14 mouse cellular contexts compared by ENCODE assay signal in the genomic region with DNA sequence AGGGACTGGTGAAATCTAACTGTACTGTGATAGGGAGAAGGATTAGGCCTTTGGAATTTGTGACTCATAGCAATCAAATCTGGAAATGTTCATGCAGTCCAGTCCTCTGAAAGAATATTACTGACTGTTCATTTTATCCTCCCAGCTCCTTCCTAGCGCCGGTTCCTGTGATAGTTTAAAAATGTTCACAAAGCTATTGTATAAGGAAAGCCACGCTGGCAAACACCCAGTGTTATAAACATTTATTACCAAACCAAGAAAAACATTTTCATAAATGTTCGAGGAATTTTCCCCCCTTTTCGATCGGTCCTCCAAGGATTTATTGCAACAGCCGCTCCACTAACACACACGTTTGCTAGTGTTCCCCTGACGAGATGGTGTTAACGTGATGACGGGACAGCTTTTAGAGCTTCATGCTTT. TPM values are rescaled to one million over a fixed set of nuclear protein-coding genes. Genes with fewer than 3 reads are reported as not detected.
A peak's percentile ranks its signal among the peaks of the same experiment; 100 is the strongest.
DNase-seq lines count a peak whose midpoint lies in the region; ATAC-seq lines count a peak whose summit lies in the region.
"Had no signal": no experiment of that assay in that cellular context is flagged by ENCODE, and none has a peak within 500 bp of the region (broad histone marks: within the 10 kb centered on the region; RNA-seq: fewer than 3 reads in every experiment).

No protein-coding gene starts in this region.

- no peak overlapping the region for H3K4me3 ChIP-seq in limb, embryonic 12.5 days (replicated peaks)
- H3K4me3 ChIP-seq in limb, embryonic 10.5 days, result no peak overlapping the region
- H3K4me3 ChIP-seq in heart, embryonic 13.5 days, result no peak overlapping the region
- no peak overlapping the region for H3K4me3 ChIP-seq in stomach, embryonic 15.5 days (replicated peaks)

- no peak overlapping the region for H3K4me2 ChIP-seq in limb, embryonic 12.5 days
- H3K4me2 ChIP-seq in heart, embryonic 13.5 days, result no peak overlapping the region
- H3K4me2 ChIP-seq in stomach, embryonic 15.5 days, result no peak overlapping the region; the same call in 1 of the 2 replicates
- H3K4me2 ChIP-seq: midbrain, embryonic 11.5 days had no signal

- peak; percentile 68; the same call in 1 of the 2 replicates for ATAC-seq in limb, embryonic 12.5 days (ENCODE audit: insufficient number of reproducible peaks, insufficient read depth, low FRiP score, low TSS enrichment, low read depth)
- ATAC-seq in heart, embryonic 13.5 days (ENCODE audit: extremely low read depth, insufficient number of reproducible peaks, low FRiP score, low TSS enrichment), result no peak
- ATAC-seq in stomach, embryonic 15.5 days (ENCODE audit: insufficient read depth, low FRiP score, low read depth), result no peak
- ATAC-seq: forebrain, embryonic 14.5 days; intestine, embryonic 16.5 days had no signal

- DNase-seq in limb, embryonic 10.5 days (ENCODE audit: low spot score), result no peak
- DNase-seq in brain, adult 2 months (ENCODE audit: low read depth, low spot score), result peak; percentile 6
- no peak for DNase-seq in urinary bladder, postnatal 25 days (ENCODE audit: low spot score)
- DNase-seq in thymus, postnatal 25 days, result no peak
- DNase-seq: cerebellum, postnatal 25 days; gastrocnemius, postnatal 14 days; kidney, postnatal 14 days; thymus, adult 2 months had no signal

- H3K27ac ChIP-seq in limb, embryonic 12.5 days, result no peak overlapping the region; the same call in 1 of the 2 replicates
- H3K27ac ChIP-seq in limb, embryonic 10.5 days, result no peak overlapping the region
- H3K27ac ChIP-seq in heart, embryonic 13.5 days (replicated peaks), result peak overlapping the region; percentile 61
- H3K27ac ChIP-seq in stomach, embryonic 15.5 days, result peak overlapping the region; percentile 40; the same call in 1 of the 2 replicates

- H3K9me3 ChIP-seq in limb, embryonic 12.5 days, result no peaks in the 10 kb centered on the region
- no peaks in the 10 kb centered on the region for H3K9me3 ChIP-seq in limb, embryonic 10.5 days (replicated peaks)
- H3K9me3 ChIP-seq in heart, embryonic 13.5 days, result 0 out of 2 replicates have a peak, but pooled peaks cover 5% of the 10 kb centered on the region
- H3K9me3 ChIP-seq in stomach, embryonic 15.5 days, result no peaks in the 10 kb centered on the region

- no peaks in the 10 kb centered on the region for H3K36me3 ChIP-seq in limb, embryonic 12.5 days
- H3K36me3 ChIP-seq in limb, embryonic 10.5 days, result no peaks in the 10 kb centered on the region
- H3K36me3 ChIP-seq in heart, embryonic 13.5 days, result no peaks in the 10 kb centered on the region
- no peaks in the 10 kb centered on the region for H3K36me3 ChIP-seq in stomach, embryonic 15.5 days

- H3K9ac ChIP-seq in limb, embryonic 12.5 days (replicated peaks), result no peak overlapping the region
- H3K9ac ChIP-seq in heart, embryonic 13.5 days, result no peak overlapping the region
- H3K9ac ChIP-seq in stomach, embryonic 15.5 days, result no peak overlapping the region

- H3K4me1 ChIP-seq in limb, embryonic 12.5 days (replicated peaks), result peaks cover 21% of the 10 kb centered on the region
- H3K4me1 ChIP-seq in limb, embryonic 10.5 days, result peaks cover 17% of the 10 kb centered on the region
- peaks cover 14% of the 10 kb centered on the region for H3K4me1 ChIP-seq in heart, embryonic 13.5 days
- no peaks in the 10 kb centered on the region for H3K4me1 ChIP-seq in stomach, embryonic 15.5 days

- whole genome bisulfite sequencing in limb, embryonic 12.5 days, result 45% methylated on average over 11 of the region's 11 CpGs
- WGBS in limb, embryonic 10.5 days, result 72% methylated on average over 11 of the region's 11 CpGs
- WGBS in heart, embryonic 13.5 days, result 63% methylated on average over 11 of the region's 11 CpGs
- 51% methylated on average over 11 of the region's 11 CpGs for WGBS in stomach, embryonic 15.5 days

- H3K27me3 ChIP-seq in limb, embryonic 12.5 days, result peaks cover 7% of the 10 kb centered on the region
- H3K27me3 ChIP-seq in limb, embryonic 10.5 days (ENCODE audit: low read depth, poor library complexity, severe bottlenecking), result no peaks in the 10 kb centered on the region
- H3K27me3 ChIP-seq in heart, embryonic 13.5 days (replicated peaks), result no peaks in the 10 kb centered on the region
- H3K27me3 ChIP-seq in stomach, embryonic 15.5 days (replicated peaks), result no peaks in the 10 kb centered on the region

RNA-seq across cellular contexts. Expression of a gene that starts 55.9 kb away (rescaled TPM):
- 75.7 and 76.6 TPM in 2 replicates for polyA plus RNA-seq in limb, embryonic 12.5 days (2016; fragmentation: Nextera tagmentation; extraction: Ambion mirVana)
- polyA plus RNA-seq in limb, embryonic 10.5 days (2016; fragmentation: Nextera tagmentation; extraction: Ambion mirVana), result 78.7 and 79.1 TPM in 2 replicates
- polyA plus RNA-seq in heart, embryonic 13.5 days (2015; fragmentation: Nextera tagmentation; extraction: Ambion mirVana), result 36.5 and 36.8 TPM in 2 replicates
- polyA plus RNA-seq in stomach, embryonic 15.5 days (2015; fragmentation: Nextera tagmentation; extraction: Ambion mirVana), result 58.9 and 63.1 TPM in 2 replicates

Comparison
In these comparisons a context has a peak if more than half of its experiments do, and no peak if none do; other contexts are left out.
1. H3K27ac ChIP-seq: peak in heart, embryonic 13.5 days (single experiment) and stomach, embryonic 15.5 days (single experiment); none in limb, embryonic 12.5 days (single experiment) and limb, embryonic 10.5 days (single experiment).